Mouse (Mus musculus) bone marrow, adult 2 months (tissue): ENCODE data around the gene Ephb1. TPM values are rescaled to one million over a fixed set of nuclear protein-coding genes. Genes with fewer than 3 reads are reported as not detected.

ENCODE experiments used
- H3K27ac ChIP-seq: fragments of 200-500 bp; 2 replicates; pipeline ENCODE4 v1.5.1; 2012; ENCODE audit warnings: low read depth, mild to moderate bottlenecking, control low read depth, inconsistent platforms, low read length; ENCODE audit not compliant: control insufficient read depth, poor library complexity, insufficient read depth
- H3K4me1 ChIP-seq: fragments of 200-500 bp; 2 replicates; pipeline ENCODE4 v1.6.1; 2011; ENCODE audit warnings: low read length; ENCODE audit not compliant: control insufficient read depth, insufficient read depth
- H3K4me3 ChIP-seq: fragments of 200-500 bp; replicated peaks from 2 replicates; pipeline ENCODE3; 2011; ENCODE audit warnings: mild to moderate bottlenecking, low read depth, low read length, control low read depth; ENCODE audit not compliant: control insufficient read depth
- CTCF ChIP-seq: fragments of 200-500 bp; IDR thresholded peaks from 2 replicates; pipeline ENCODE4 v1.5.1; 2011; ENCODE audit warnings: low read length, control low read depth; ENCODE audit not compliant: control insufficient read depth, insufficient read depth
- POLR2A ChIP-seq: fragments of 200-500 bp; IDR thresholded peaks from 2 replicates; pipeline ENCODE4 v1.6.1; 2011; ENCODE audit warnings: low read depth, mild to moderate bottlenecking, control low read depth, low read length, borderline replicate concordance; ENCODE audit not compliant: control insufficient read depth
- WGBS: fragments of 180-500 bp; shearing (Covaris S2); methylation state at CpG from one replicate; pipeline ENCODE4 v1.1.7; 2018; 5-methylcytosine and 5-hydroxymethylcytosine counted together
- polyA plus RNA-seq: library from polyadenylated mRNA; stranded (reverse); fragments of >200 nt; gene quantifications from 2 replicates; pipeline ENCODE4 v1.2.4, GENCODE M21; 2011; ENCODE audit warnings: low replicate concordance; ENCODE audit not compliant: missing spikeins, insufficient read depth, insufficient read length

The Ephb1 gene
- polyA plus RNA-seq, 1 experiment: 1.3 TPM

DNA sequence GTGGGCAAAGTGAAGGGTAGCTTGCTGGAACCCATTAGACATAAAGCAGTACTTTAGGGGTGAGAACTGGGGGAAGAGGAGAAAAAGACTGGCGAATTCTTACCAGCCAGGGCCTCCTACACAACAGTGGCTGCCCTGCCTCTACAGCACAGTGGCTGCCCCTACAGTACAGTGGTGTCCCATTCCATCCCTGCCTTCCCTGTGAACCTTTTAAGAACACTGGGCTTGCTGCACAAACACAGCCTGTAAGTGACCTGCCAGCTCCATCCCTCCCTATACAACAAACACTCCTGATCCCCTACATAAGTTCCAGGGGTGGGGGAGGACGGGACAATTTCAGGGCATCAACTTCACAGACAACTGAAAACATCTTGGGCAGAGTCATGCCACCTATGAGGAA, 174.4 kb downstream of the Ephb1 start:
- Histone ChIP-seq H3K4me3 (no peak overlapping the region), H3K4me1 (no peaks in the 10 kb centered on the region), H3K27ac (no peak overlapping the region)
- TF ChIP-seq CTCF (no peak), POLR2A (no peak)
- WGBS: 50% methylated on average over 2 of the region's 2 CpGs

- Histone ChIP-seq H3K4me3 (no peak overlapping the region), H3K4me1 (no peaks in the 10 kb centered on the region), H3K27ac (no peak overlapping the region)
- TF ChIP-seq CTCF (no peak), POLR2A (no peak)
- 73% methylated on average over 7 of the region's 7 CpGs for WGBS
Observed at GRCm38 (mm10) chr9:102169706-102170105, 184.8 kb downstream of the Ephb1 start.

DNA sequence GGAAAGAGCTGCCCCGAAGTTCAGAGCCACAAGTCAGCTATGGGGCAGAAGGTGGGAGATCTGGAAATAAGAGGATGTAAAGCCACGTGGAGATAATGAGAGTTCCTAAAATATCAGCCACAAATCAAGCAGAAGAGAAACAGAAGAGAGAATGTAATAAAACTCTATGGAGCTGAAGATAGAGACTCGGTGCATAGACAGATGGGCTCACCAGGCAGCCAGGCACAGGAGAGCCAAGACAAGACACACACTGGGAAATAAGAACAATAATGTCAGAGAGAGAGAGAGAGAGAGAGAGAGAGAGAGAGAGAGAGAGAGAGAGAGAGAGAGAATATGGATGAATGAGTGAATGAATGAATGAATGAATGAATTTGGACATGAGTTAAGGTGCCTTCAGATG, 198.6 kb downstream of the Ephb1 start:
- Histone ChIP-seq H3K4me1 (no peaks in the 10 kb centered on the region), H3K27ac (no peak overlapping the region), H3K4me3 (no peak overlapping the region)
- WGBS: 64% methylated on average over 3 of the region's 3 CpGs
- TF ChIP-seq POLR2A: no peak
- TF ChIP-seq CTCF: no peak

GRCm38 (mm10) chr9:102139181-102139580, 215.3 kb downstream of the Ephb1 start:
- no peak for TF ChIP-seq CTCF
- TF ChIP-seq POLR2A: no peak
- Histone ChIP-seq H3K4me3 (no peak overlapping the region), H3K27ac (no peak overlapping the region), H3K4me1 (no peaks in the 10 kb centered on the region)
- 79% methylated on average over 4 of the region's 4 CpGs for WGBS

- no peak overlapping the region for H3K4me3 ChIP-seq
- no peak for TF ChIP-seq CTCF
- no peak for TF ChIP-seq POLR2A
- H3K27ac ChIP-seq: no peak overlapping the region
- whole genome bisulfite sequencing: 90% methylated on average over 7 of the region's 7 CpGs
- no peaks in the 10 kb centered on the region for H3K4me1 ChIP-seq
Observed at GRCm38 (mm10) chr9:102138671-102139070, 215.8 kb downstream of the Ephb1 start.

DNA sequence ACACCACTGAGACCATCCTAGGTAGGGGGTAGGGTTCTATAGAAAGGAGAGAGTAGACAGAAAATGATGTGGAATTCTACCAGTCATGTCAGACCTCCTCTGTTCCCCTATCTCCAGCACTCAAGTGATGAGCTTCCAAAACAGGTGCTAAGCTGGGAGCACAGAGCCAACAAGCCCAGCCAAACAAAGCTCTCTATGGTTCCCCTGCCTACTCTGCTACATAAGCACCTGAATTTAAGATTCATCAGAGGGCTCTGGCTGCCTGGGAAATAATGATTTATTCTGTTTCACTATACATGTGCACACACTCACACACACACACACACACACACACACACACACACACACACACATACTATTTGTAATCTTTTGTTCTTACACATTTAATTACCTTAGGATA, 216.3 kb downstream of the Ephb1 start:
- H3K4me1 ChIP-seq: no peaks in the 10 kb centered on the region

DNA sequence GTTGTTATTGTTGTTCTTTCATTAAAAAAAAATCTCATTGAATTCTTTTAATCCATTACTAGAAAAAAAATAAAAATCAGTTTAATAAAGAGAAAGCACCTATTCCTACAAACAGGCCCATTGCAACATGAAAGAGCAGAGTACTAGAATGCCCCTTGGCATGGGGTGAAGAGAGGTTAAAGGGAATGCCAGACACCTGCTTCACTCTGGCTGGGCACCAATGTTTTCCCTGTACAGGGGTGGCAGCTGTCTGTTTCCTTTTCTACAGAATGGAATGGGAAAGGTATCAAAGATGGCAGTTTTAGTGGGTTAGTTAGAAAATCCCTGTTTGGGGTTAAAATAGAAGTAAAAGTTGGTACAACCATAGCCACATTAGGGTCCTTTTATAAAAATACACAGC, 224.0 kb downstream of the Ephb1 start:
- no peak overlapping the region for H3K4me3 ChIP-seq
- no peak overlapping the region for H3K27ac ChIP-seq
- no peaks in the 10 kb centered on the region for H3K4me1 ChIP-seq
- no peak for TF ChIP-seq POLR2A
- no peak for TF ChIP-seq CTCF

More for the DNA sequence above, 216.3 kb downstream of the Ephb1 start:
- TF ChIP-seq POLR2A (no peak), CTCF (no peak)
- no peak overlapping the region for H3K4me3 ChIP-seq
- no peak overlapping the region for H3K27ac ChIP-seq

- 79% methylated on average over 3 of the region's 3 CpGs for WGBS
- no peaks in the 10 kb centered on the region for H3K4me1 ChIP-seq
- no peak for TF ChIP-seq POLR2A
- TF ChIP-seq CTCF: no peak
- H3K4me3 ChIP-seq: no peak overlapping the region
- no peak overlapping the region for H3K27ac ChIP-seq
Observed at GRCm38 (mm10) chr9:102126510-102126909, 228.0 kb downstream of the Ephb1 start.

DNA sequence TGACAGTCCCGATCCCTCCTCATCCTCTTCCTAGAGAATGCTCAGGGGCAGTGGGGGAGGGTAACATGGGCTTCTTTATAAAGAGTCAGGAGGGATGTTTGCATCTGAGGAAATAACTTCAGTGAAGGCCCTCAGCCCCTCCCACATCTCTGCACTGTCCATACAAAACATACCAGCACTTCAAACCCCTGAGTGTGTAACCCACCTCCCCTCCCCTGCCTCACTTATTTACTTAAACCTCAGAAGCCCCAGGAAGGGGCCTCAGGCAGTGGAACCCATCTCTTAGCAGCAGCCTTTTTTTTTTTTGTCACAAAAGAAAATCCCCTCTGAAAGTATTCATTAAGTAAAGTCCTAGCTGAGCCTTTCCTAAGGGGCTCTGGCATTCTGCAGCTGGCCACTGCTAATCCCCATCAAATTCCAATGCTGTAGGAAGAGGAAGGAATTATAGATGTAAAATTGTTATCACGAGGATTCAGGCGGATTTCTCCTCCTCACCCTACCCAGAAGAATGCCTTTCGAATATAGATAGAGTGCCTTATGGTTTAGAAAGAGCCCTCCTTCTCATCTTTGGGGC, 231.5 kb downstream of the Ephb1 start:
- no peak overlapping the region for H3K27ac ChIP-seq
- no peak overlapping the region for H3K4me3 ChIP-seq
- 53% methylated on average over 4 of the region's 4 CpGs for WGBS
- no peak for TF ChIP-seq CTCF
- no peak for TF ChIP-seq POLR2A
- H3K4me1 ChIP-seq: no peaks in the 10 kb centered on the region
